Mouse (Mus musculus) kidney, embryonic 14.5 days (tissue): Measurements from ENCODE around the gene Etfdh. TPM values are rescaled to one million over a fixed set of nuclear protein-coding genes. Genes with fewer than 3 reads are reported as not detected.

Experiments used
- ATAC-seq: fragments of 200-750 bp; cut with Nextera tagmentation; 2 replicates; pipeline ENCODE4 v1.8.0; 2017; ENCODE audit warnings: moderate number of reproducible peaks, mild to moderate bottlenecking, moderate TSS enrichment, moderate library complexity; ENCODE audit not compliant: low FRiP score, low TSS enrichment
- H3K27ac ChIP-seq: fragments of 300-500 bp; sonication (generic); 2 replicates; pipeline ENCODE4 v1.5.1; 2014; ENCODE audit warnings: low read depth, mild to moderate bottlenecking, low read length, moderate library complexity, mixed read lengths
- H3K27me3 ChIP-seq: fragments of 300-500 bp; sonication (generic); 2 replicates; pipeline ENCODE4 v1.6.1; 2014; ENCODE audit warnings: mild to moderate bottlenecking, low read length; ENCODE audit not compliant: control insufficient read depth, insufficient read depth
- H3K36me3 ChIP-seq: fragments of 300-500 bp; sonication (generic); 2 replicates; pipeline ENCODE4 v1.6.1; 2014; ENCODE audit warnings: low read length, mixed read lengths; ENCODE audit not compliant: control insufficient read depth, insufficient read depth
- H3K4me1 ChIP-seq: fragments of 300-500 bp; sonication (generic); 2 replicates; pipeline ENCODE4 v1.6.1; 2014; ENCODE audit warnings: low read length, mixed read lengths; ENCODE audit not compliant: control insufficient read depth, insufficient read depth
- H3K4me2 ChIP-seq: fragments of 300-500 bp; sonication (generic); replicated peaks from 2 replicates; pipeline ENCODE4 v1.6.1; 2014; ENCODE audit warnings: low read depth, mild to moderate bottlenecking, low read length
- H3K4me3 ChIP-seq: fragments of 300-500 bp; sonication (generic); 2 replicates; pipeline ENCODE4 v1.5.1; 2014; ENCODE audit warnings: mild to moderate bottlenecking, low read length
- H3K9ac ChIP-seq: fragments of 300-500 bp; sonication (generic); 2 replicates; pipeline ENCODE4 v1.6.1; 2014; ENCODE audit warnings: low read depth, mild to moderate bottlenecking, low read length, moderate library complexity
- H3K9me3 ChIP-seq: fragments of 300-500 bp; sonication (generic); 2 replicates; pipeline ENCODE4 v1.6.1; 2016; ENCODE audit warnings: low read length; ENCODE audit not compliant: control insufficient read depth
- WGBS: fragments of 180-500 bp; shearing (Covaris S2); extraction: QIAGEN DNeasy Blood & Tissue Kit; methylation state at CpG from one replicate; pipeline ENCODE4 v1.1.7; 2014; 5-methylcytosine and 5-hydroxymethylcytosine counted together
- polyA plus RNA-seq: library from polyadenylated mRNA; unstranded; fragments of >200 nt; fragmentation: Nextera tagmentation; extraction: Ambion mirVana; gene quantifications from 2 replicates; pipeline ENCODE4 v1.2.1, GENCODE M21; 2014

Etfdh gene
- polyA plus RNA-seq, 1 experiment from 2014 or later: 60.9 TPM

DNA sequence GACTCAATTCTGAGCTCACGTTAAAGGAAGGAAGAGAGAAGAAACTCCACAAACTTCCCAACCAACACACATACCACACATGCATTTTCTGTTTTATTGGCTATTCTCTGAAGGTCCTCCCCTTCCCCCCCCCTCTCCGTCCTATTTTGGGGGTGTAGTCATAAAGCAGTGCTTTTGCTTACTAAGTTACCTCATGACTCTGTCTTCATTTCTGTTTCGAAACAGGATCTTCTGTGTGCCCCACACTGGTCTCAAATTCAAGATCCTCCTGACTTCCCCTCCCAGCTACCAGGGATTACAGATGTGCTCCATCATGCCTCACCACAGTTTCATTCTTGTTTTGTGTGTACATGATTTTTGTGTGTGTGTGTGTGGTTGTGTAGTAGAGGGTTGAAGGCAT lies 56.9 kb downstream of the Etfdh start:
- Histone ChIP-seq H3K4me1 (peaks cover 4% of the 10 kb centered on the region; the same call in 1 of the 2 replicates), H3K9ac (no peak overlapping the region), H3K4me3 (no peak overlapping the region), H3K36me3 (no peaks in the 10 kb centered on the region), H3K4me2 (no peak overlapping the region), H3K27ac (no peak overlapping the region), H3K27me3 (no peaks in the 10 kb centered on the region), H3K9me3 (no peaks in the 10 kb centered on the region)
- ATAC-seq: no peak
- WGBS: 71% methylated on average over 3 of the region's 3 CpGs

DNA sequence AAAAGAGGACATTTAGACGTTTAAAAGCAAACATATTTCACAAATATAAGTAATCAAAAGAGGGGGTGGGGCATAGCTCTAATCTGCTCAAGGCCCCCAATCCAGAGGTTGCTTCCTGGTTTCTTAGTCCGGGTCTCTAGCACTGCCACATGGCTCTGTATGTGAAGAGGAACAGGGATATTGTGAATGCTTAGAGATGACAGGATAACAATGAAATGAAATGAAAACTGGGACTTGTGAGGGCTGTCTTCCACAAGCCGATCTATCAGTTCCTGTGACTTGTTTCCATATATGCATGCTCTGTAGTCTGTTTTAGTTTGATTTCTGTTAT lies 60.0 kb downstream of the Etfdh start:
- no peak overlapping the region for H3K4me2 ChIP-seq
- WGBS: 88% methylated on average over 3 of the region's 3 CpGs
- ATAC-seq: no peak

DNA sequence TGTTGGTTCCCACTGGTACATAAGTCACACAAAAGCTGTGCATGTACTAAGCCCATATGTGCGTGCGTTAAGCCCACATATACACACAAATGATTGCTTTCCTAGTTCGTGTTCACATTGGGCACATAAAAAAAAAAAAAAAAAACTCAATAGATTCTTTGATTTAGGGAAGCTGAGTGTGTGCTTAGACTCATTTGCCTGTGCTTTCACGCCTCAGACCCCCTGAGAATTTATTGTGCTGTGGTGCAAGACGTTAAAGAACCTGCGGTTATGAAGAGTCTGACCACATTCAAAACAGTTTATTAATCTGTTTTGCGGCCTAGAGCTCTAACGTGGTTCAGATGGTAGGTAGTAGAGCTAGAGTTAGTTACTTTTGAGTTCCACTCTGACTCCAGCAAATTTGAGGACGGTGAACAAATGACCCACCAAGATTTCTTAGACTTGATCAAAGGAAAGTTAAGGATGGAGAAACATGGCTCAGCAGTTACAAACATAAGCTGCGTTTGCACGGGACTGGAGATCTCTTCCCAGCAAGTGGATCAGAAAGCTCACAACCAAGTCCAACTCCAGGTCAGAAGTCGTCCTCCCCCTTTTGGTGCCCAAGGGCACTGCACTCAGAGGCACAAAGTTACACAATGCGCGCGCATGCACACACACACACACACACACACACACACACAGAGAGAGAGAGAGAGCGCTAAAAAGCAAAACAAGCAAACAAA lies 60.5 kb downstream of the Etfdh start:
- peak overlapping the region; percentile 76; the same call in 1 of the 2 replicates for H3K27ac ChIP-seq
- H3K27me3 ChIP-seq: no peaks in the 10 kb centered on the region
- 87% methylated on average over 16 of the region's 16 CpGs for WGBS
- H3K4me1 ChIP-seq: 0 out of 2 replicates have a peak, but pooled peaks cover 5% of the 10 kb centered on the region
- H3K4me3 ChIP-seq: peak overlapping the region; percentile 82
- H3K4me2 ChIP-seq: peak overlapping the region; percentile 80; the same call in 1 of the 2 replicates
- H3K9me3 ChIP-seq: no peaks in the 10 kb centered on the region
- ATAC-seq: no peak
- H3K36me3 ChIP-seq: no peaks in the 10 kb centered on the region
- no peak overlapping the region for H3K9ac ChIP-seq

More for the DNA sequence above, 60.0 kb downstream of the Etfdh start:
- Histone ChIP-seq H3K4me3 (no peak overlapping the region), H3K9ac (no peak overlapping the region), H3K27me3 (no peaks in the 10 kb centered on the region), H3K4me1 (0 out of 2 replicates have a peak, but pooled peaks cover 5% of the 10 kb centered on the region), H3K9me3 (no peaks in the 10 kb centered on the region), H3K27ac (no peak overlapping the region), H3K36me3 (no peaks in the 10 kb centered on the region)

DNA sequence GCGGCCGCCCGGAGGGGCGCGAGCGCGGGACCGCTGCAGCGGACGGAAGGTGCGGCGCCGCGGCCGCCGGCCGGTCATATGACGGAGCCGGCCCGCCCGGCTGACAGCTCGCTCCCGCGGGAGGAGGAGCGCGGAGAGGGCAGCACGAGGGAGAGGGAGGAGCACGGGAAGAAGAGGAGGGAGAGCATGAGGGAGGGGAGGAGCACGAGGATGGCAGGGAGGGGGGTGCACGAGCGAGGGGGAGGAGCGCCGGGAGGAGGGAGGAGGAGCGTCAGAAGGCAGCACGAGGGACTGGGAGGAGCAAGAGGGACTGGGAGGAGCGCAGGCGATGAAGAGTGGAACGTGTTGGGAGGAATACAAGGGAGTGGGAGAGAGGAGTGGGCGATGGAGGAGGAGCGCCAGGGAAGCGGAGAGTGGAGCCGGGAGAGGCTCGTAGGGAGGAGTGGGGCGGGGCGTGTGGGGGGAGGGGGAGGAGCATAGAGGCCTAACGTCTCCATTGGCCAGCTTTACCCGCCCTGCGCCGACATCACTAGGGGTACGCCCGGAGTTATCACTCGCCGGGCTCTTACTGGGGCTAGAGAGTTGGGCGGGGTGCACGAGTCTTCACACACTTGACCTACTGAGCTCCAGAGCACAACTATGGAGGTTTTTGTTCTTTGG lies 61.5 kb downstream of the Etfdh start, which contains the start of gene Fnip2:
Fnip2 (minus strand) TSS at position 94 of the 660 bp plus-strand sequence.
- WGBS: under 1% methylated on average over 53 of the region's 55 CpGs

DNA sequence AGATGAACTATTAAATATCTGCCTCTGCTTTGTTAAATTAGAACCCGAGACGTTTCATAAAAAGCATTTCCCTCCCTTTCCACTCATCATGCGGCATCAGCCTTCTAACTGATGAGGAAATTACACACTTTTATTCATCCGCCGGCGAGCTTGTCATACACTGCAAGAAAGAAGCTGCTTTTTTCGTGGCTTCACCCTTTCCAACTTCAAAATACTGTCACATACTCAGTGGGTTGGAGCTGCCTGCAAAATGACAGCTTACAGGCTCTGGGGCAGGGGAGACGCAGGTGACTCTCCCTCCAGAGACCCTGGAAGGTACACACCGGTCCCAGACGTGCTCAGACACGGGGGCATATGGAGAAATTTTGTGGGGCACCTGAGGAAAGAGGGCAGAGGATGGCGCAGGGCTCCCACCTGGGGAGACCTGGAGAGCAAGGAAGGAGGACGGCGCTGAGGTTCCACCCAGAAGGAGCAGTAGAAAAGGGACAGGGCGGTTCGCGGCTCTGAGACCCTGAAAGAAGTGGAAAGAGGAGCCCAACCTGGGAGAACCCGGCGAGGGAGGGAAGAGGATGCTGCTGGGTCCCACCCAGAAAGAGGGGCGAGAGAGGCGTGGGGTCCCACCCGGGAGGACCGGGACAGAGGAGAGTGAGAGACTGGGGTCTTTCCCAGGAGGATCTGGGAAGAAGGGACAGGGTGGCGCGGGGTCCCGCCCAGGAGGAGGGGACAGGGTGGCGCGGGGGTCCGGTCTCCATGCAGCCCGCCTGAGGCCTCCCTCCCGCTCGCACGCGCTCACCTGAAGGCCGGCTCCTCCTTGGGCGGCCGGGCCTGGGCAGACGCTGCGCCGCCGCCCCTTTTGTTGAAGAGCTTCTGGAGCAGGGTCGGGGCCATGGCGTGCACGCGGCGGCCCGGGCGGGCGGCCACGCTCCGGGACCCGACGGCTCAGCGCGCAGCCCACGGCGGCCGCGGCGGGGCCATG lies 62.3 kb downstream of the Etfdh start:
- H3K9ac ChIP-seq: peak overlapping the region; percentile 81
- WGBS: 4% methylated on average over 49 of the region's 60 CpGs
- H3K27ac ChIP-seq: no peak overlapping the region
- H3K4me3 ChIP-seq: peak overlapping the region; percentile 82
- peak overlapping the region; percentile 80 for H3K4me2 ChIP-seq
- ATAC-seq: peak; percentile 75
- H3K9me3 ChIP-seq: no peaks in the 10 kb centered on the region
- H3K36me3 ChIP-seq: no peaks in the 10 kb centered on the region
- H3K4me1 ChIP-seq: 0 out of 2 replicates have a peak, but pooled peaks cover 5% of the 10 kb centered on the region
- H3K27me3 ChIP-seq: no peaks in the 10 kb centered on the region

More for the DNA sequence above, 61.5 kb downstream of the Etfdh start, which contains the start of gene Fnip2:
- H3K4me3 ChIP-seq: peak within 1 kb of the TSS; percentile 82
- H3K4me1 ChIP-seq: 0 out of 2 replicates have a peak, but pooled peaks cover 5% of the 10 kb centered on the region
- no peaks in the 10 kb centered on the region for H3K27me3 ChIP-seq
- peak within 1 kb of the TSS; percentile 76 for H3K27ac ChIP-seq
- no peaks in the 10 kb centered on the region for H3K9me3 ChIP-seq
- peak within 1 kb of the TSS; percentile 81 for H3K9ac ChIP-seq
- H3K4me2 ChIP-seq: peak within 1 kb of the TSS; percentile 80
- no peaks in the 10 kb centered on the region for H3K36me3 ChIP-seq
- peak; percentile 97 for ATAC-seq

DNA sequence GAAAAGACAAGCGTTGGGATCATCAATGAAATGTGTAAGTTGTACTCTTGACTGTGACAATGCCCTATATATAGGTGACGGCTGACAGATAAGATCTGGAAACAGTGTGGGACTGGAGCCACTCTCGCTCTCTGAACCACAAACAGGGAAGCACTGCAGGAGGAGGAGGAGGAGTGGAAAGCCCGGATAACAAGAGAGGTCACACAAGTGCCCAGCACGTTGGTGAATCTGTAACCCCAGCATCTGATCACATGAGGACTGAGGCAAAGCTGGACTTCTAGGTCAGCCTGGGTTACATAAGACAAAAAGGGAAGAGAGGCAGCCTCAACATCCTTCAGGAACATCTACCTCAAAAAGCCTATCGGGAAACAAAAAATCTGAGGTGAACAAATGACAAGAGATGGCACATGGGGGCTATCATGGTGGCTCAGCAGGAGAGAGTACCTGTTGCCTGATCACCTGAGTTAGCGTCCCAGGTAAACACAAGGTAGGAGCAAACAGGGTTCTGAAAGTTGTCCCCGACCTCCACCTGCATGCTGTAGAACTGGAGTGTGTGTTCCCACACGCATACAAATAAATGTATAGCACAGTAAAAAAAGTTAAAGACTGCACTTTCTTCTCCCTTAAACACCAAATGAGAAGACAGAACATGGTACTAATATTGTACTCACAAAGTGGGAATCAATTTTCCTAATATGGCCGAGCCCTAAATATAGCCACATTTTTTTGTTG lies 64.3 kb downstream of the Etfdh start:
- Histone ChIP-seq H3K4me2 (no peak overlapping the region), H3K4me3 (no peak overlapping the region)
- 80% methylated on average over 10 of the region's 10 CpGs for WGBS

DNA sequence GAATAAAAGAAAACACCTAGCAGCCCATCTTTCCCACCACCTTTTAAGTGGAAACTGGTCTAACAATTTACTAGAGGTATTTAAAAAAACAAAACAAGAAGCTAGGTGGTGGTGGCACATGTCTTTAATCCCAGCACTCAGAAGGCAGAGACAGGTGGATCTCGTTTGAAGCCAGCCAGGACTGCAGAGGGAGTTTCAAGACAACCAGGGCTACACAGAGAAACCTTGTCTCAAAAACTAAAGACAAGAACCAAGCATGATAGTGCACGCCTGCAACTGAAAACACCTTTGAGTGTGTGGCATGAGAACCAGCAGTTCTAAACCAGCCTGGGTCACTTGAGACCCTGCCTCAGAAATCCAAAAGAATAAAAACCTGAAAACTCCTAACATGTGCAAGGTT lies 65.8 kb downstream of the Etfdh start:
- Histone ChIP-seq H3K4me3 (no peak overlapping the region), H3K4me2 (no peak overlapping the region), H3K9me3 (no peaks in the 10 kb centered on the region), H3K36me3 (no peaks in the 10 kb centered on the region), H3K9ac (no peak overlapping the region), H3K27me3 (no peaks in the 10 kb centered on the region), H3K27ac (no peak overlapping the region), H3K4me1 (peaks cover 17% of the 10 kb centered on the region; the same call in 1 of the 2 replicates)
- no peak for ATAC-seq
- WGBS: 85% methylated on average over 2 of the region's 2 CpGs

More for the DNA sequence above, 64.3 kb downstream of the Etfdh start:
- no peaks in the 10 kb centered on the region for H3K36me3 ChIP-seq
- H3K4me1 ChIP-seq: 0 out of 2 replicates have a peak, but pooled peaks cover 5% of the 10 kb centered on the region
- no peaks in the 10 kb centered on the region for H3K9me3 ChIP-seq
- no peak overlapping the region for H3K9ac ChIP-seq
- no peaks in the 10 kb centered on the region for H3K27me3 ChIP-seq
- no peak for ATAC-seq
- no peak overlapping the region for H3K27ac ChIP-seq
